Mouse (Mus musculus) hindbrain, embryonic 15.5 days (tissue): ENCODE results near the gene Trmt44. TPM values are rescaled to one million over a fixed set of nuclear protein-coding genes. Genes with fewer than 3 reads are reported as not detected.

Experiments
- ATAC-seq: fragments of 200-750 bp; cut with Nextera tagmentation; 2 replicates; pipeline ENCODE4 v1.8.0; 2017; ENCODE audit warnings: low read depth, moderate number of reproducible peaks, moderate TSS enrichment; ENCODE audit not compliant: low FRiP score
- H3K27ac ChIP-seq: fragments of 300-500 bp; sonication (generic); replicated peaks from 2 replicates; pipeline ENCODE4 v1.5.1; 2015; ENCODE audit warnings: mild to moderate bottlenecking, inconsistent platforms
- H3K27me3 ChIP-seq: fragments of 300-500 bp; sonication (generic); 2 replicates; pipeline ENCODE4 v1.6.1; 2015; ENCODE audit warnings: control low read depth, inconsistent platforms
- H3K36me3 ChIP-seq: fragments of 300-500 bp; sonication (generic); 2 replicates; pipeline ENCODE4 v1.6.1; 2015; ENCODE audit warnings: control low read depth, inconsistent platforms
- H3K4me1 ChIP-seq: fragments of 300-500 bp; sonication (generic); replicated peaks from 2 replicates; pipeline ENCODE4 v1.6.1; 2015; ENCODE audit warnings: control low read depth, inconsistent platforms
- H3K4me2 ChIP-seq: fragments of 300-500 bp; sonication (generic); 2 replicates; pipeline ENCODE4 v1.6.1; 2015; ENCODE audit warnings: moderate library complexity, mild to moderate bottlenecking, inconsistent platforms
- H3K4me3 ChIP-seq: fragments of 300-500 bp; sonication (generic); 2 replicates; pipeline ENCODE4 v1.5.1; 2015; ENCODE audit warnings: mild to moderate bottlenecking, inconsistent platforms
- H3K9ac ChIP-seq: fragments of 300-500 bp; sonication (generic); 2 replicates; pipeline ENCODE4 v1.6.1; 2015; ENCODE audit warnings: inconsistent platforms
- H3K9me3 ChIP-seq: fragments of 300-500 bp; sonication (generic); 2 replicates; pipeline ENCODE4 v1.6.1; 2016; ENCODE audit warnings: control low read depth, inconsistent platforms
- WGBS: fragments of 180-500 bp; shearing (Covaris S2); methylation state at CpG from one replicate; pipeline ENCODE4 v1.1.7; 2015; 5-methylcytosine and 5-hydroxymethylcytosine counted together
- polyA plus RNA-seq: library from polyadenylated mRNA; unstranded; fragments of >200 nt; fragmentation: Nextera tagmentation; extraction: Ambion mirVana; gene quantifications from 2 replicates; pipeline ENCODE4 v1.2.1, GENCODE M21; 2015

Trmt44 gene
- polyA plus RNA-seq, 1 experiment from 2014 or later: 7.1 TPM

- no peaks in the 10 kb centered on the region for H3K27me3 ChIP-seq
- peak overlapping the region; percentile 68 for H3K27ac ChIP-seq
- peaks cover 4% of the 10 kb centered on the region; the same call in 1 of the 2 replicates for H3K36me3 ChIP-seq
- WGBS: 5% methylated on average over 17 of the region's 17 CpGs
- H3K9me3 ChIP-seq: no peaks in the 10 kb centered on the region
- H3K4me3 ChIP-seq: peak overlapping the region; percentile 62
- peaks cover 23% of the 10 kb centered on the region for H3K4me1 ChIP-seq
- H3K9ac ChIP-seq: peak overlapping the region; percentile 39
- peak; percentile 6; the same call in 1 of the 2 replicates for ATAC-seq
- peak overlapping the region; percentile 84 for H3K4me2 ChIP-seq
Observed at GRCm38 (mm10) chr5:35583221-35583783, 8.4 kb upstream of the Trmt44 start.

- H3K4me1 ChIP-seq: peaks cover 23% of the 10 kb centered on the region
- H3K27me3 ChIP-seq: no peaks in the 10 kb centered on the region
- H3K9ac ChIP-seq: peak within 1 kb of the TSS; percentile 53
- peak within 1 kb of the TSS; percentile 62 for H3K4me3 ChIP-seq
- WGBS: under 1% methylated on average over 35 of the region's 35 CpGs
- peak; percentile 96 for ATAC-seq
- no peaks in the 10 kb centered on the region for H3K9me3 ChIP-seq
- H3K36me3 ChIP-seq: no peaks in the 10 kb centered on the region
- H3K4me2 ChIP-seq: peak within 1 kb of the TSS; percentile 84
- H3K27ac ChIP-seq: peak within 1 kb of the TSS; percentile 75
Observed at GRCm38 (mm10) chr5:35582445-35583220, 7.8 kb upstream of the Trmt44 start, which contains the start of gene Acox3. Acox3 (plus strand) TSS chr5:35583040.

GRCm38 (mm10) chr5:35580156-35580922 lies 5.5 kb upstream of the Trmt44 start:
- H3K4me3 ChIP-seq: no peak overlapping the region
- H3K27me3 ChIP-seq: no peaks in the 10 kb centered on the region
- no peak overlapping the region for H3K9ac ChIP-seq
- no peak for ATAC-seq
- no peak overlapping the region for H3K27ac ChIP-seq
- H3K4me1 ChIP-seq: peaks cover 26% of the 10 kb centered on the region
- H3K9me3 ChIP-seq: no peaks in the 10 kb centered on the region
- 57% methylated on average over 3 of the region's 3 CpGs for WGBS
- H3K36me3 ChIP-seq: no peaks in the 10 kb centered on the region
- H3K4me2 ChIP-seq: no peak overlapping the region

GRCm38 (mm10) chr5:35579247-35579893 lies 4.5 kb upstream of the Trmt44 start:
- Histone ChIP-seq H3K4me2 (no peak overlapping the region), H3K36me3 (no peaks in the 10 kb centered on the region), H3K27ac (no peak overlapping the region), H3K4me1 (peaks cover 23% of the 10 kb centered on the region), H3K9me3 (no peaks in the 10 kb centered on the region), H3K9ac (no peak overlapping the region), H3K4me3 (no peak overlapping the region), H3K27me3 (no peaks in the 10 kb centered on the region)
- no peak for ATAC-seq
- WGBS: 60% methylated on average over 5 of the region's 5 CpGs

GRCm38 (mm10) chr5:35578411-35578810 lies 3.5 kb upstream of the Trmt44 start:
- 82% methylated on average over 2 of the region's 2 CpGs for WGBS
- Histone ChIP-seq H3K9ac (no peak overlapping the region), H3K27me3 (no peaks in the 10 kb centered on the region), H3K36me3 (0 out of 2 replicates have a peak, but pooled peaks cover 4% of the 10 kb centered on the region), H3K4me3 (no peak overlapping the region), H3K4me2 (no peak overlapping the region), H3K4me1 (peaks cover 22% of the 10 kb centered on the region), H3K27ac (no peak overlapping the region), H3K9me3 (no peaks in the 10 kb centered on the region)
- ATAC-seq: no peak

- H3K27me3 ChIP-seq: no peaks in the 10 kb centered on the region
- no peak overlapping the region for H3K9ac ChIP-seq
- H3K4me1 ChIP-seq: peaks cover 14% of the 10 kb centered on the region
- H3K36me3 ChIP-seq: peaks cover 19% of the 10 kb centered on the region
- ATAC-seq: no peak
- no peak overlapping the region for H3K4me2 ChIP-seq
- H3K27ac ChIP-seq: no peak overlapping the region
- H3K9me3 ChIP-seq: no peaks in the 10 kb centered on the region
- WGBS: 89% methylated on average over 10 of the region's 10 CpGs
- H3K4me3 ChIP-seq: no peak overlapping the region
Observed at GRCm38 (mm10) chr5:35576409-35577020, 1.6 kb upstream of the Trmt44 start.

- ATAC-seq: no peak
- H3K36me3 ChIP-seq: peaks cover 44% of the 10 kb centered on the region
- no peak overlapping the region for H3K27ac ChIP-seq
- H3K4me2 ChIP-seq: no peak overlapping the region
- 95% methylated on average over 6 of the region's 6 CpGs for WGBS
- no peaks in the 10 kb centered on the region for H3K27me3 ChIP-seq
- H3K4me3 ChIP-seq: no peak overlapping the region
- H3K4me1 ChIP-seq: peaks cover 14% of the 10 kb centered on the region
- no peak overlapping the region for H3K9ac ChIP-seq
- no peaks in the 10 kb centered on the region for H3K9me3 ChIP-seq
Observed at GRCm38 (mm10) chr5:35571546-35571945, 3.3 kb downstream of the Trmt44 start.

GRCm38 (mm10) chr5:35566632-35567031 lies 8.2 kb downstream of the Trmt44 start:
- Histone ChIP-seq H3K9ac (no peak overlapping the region), H3K4me2 (no peak overlapping the region), H3K9me3 (no peaks in the 10 kb centered on the region), H3K36me3 (peaks cover 65% of the 10 kb centered on the region), H3K27ac (no peak overlapping the region), H3K4me3 (no peak overlapping the region), H3K27me3 (no peaks in the 10 kb centered on the region), H3K4me1 (no peaks in the 10 kb centered on the region)
- ATAC-seq: no peak
- 86% methylated on average over 4 of the region's 4 CpGs for WGBS

GRCm38 (mm10) chr5:35565217-35565616 lies 9.7 kb downstream of the Trmt44 start:
- Histone ChIP-seq H3K9me3 (no peaks in the 10 kb centered on the region), H3K9ac (no peak overlapping the region), H3K27ac (no peak overlapping the region), H3K4me3 (no peak overlapping the region), H3K4me2 (no peak overlapping the region), H3K4me1 (no peaks in the 10 kb centered on the region), H3K36me3 (peaks cover 60% of the 10 kb centered on the region), H3K27me3 (no peaks in the 10 kb centered on the region)
- WGBS: 91% methylated on average over 9 of the region's 9 CpGs
- ATAC-seq: no peak

GRCm38 (mm10) chr5:35563449-35563848 lies 11.4 kb downstream of the Trmt44 start:
- WGBS: 0% methylated on average over 1 of the region's 1 CpGs
- Histone ChIP-seq H3K27ac (no peak overlapping the region), H3K4me2 (no peak overlapping the region), H3K9me3 (no peaks in the 10 kb centered on the region), H3K27me3 (no peaks in the 10 kb centered on the region), H3K36me3 (peaks cover 56% of the 10 kb centered on the region), H3K4me1 (no peaks in the 10 kb centered on the region), H3K4me3 (no peak overlapping the region), H3K9ac (no peak overlapping the region)
- ATAC-seq: no peak

GRCm38 (mm10) chr5:35562616-35563015 lies 12.3 kb downstream of the Trmt44 start:
- ATAC-seq: no peak
- Histone ChIP-seq H3K36me3 (peaks cover 48% of the 10 kb centered on the region), H3K9ac (no peak overlapping the region), H3K4me1 (no peaks in the 10 kb centered on the region), H3K9me3 (no peaks in the 10 kb centered on the region), H3K4me3 (no peak overlapping the region), H3K27ac (no peak overlapping the region), H3K27me3 (no peaks in the 10 kb centered on the region), H3K4me2 (no peak overlapping the region)
- 90% methylated on average over 2 of the region's 2 CpGs for WGBS
